Mouse (Mus musculus) limb, embryonic 11.5 days (tissue): ENCODE data around the gene Slc12a8. TPM values are rescaled to one million over a fixed set of nuclear protein-coding genes. Genes with fewer than 3 reads are reported as not detected.

Experiments
- ATAC-seq: fragments of 200-750 bp; cut with Nextera tagmentation; 2 replicates; pipeline ENCODE4 v1.8.0; 2017; ENCODE audit warnings: low read depth; ENCODE audit not compliant: insufficient number of reproducible peaks, low FRiP score, low TSS enrichment
- DNase-seq: peaks from one replicate; pipeline ENCODE4 v3.0.0-alpha.2; 2015; ENCODE audit warnings: low spot score
- H3K27ac ChIP-seq: fragments of 300-500 bp; sonication (generic); replicated peaks from 2 replicates; pipeline ENCODE4 v1.5.1; 2014; ENCODE audit warnings: low read depth, mild to moderate bottlenecking, low read length
- H3K27me3 ChIP-seq: fragments of 300-500 bp; sonication (generic); 2 replicates; pipeline ENCODE4 v1.6.1; 2014; ENCODE audit warnings: mild to moderate bottlenecking, low read length, mixed read lengths; ENCODE audit not compliant: control insufficient read depth, insufficient read depth
- H3K36me3 ChIP-seq: fragments of 300-500 bp; sonication (generic); 2 replicates; pipeline ENCODE4 v1.6.1; 2014; ENCODE audit warnings: mild to moderate bottlenecking, low read length, moderate library complexity, mixed read lengths; ENCODE audit not compliant: control insufficient read depth, insufficient read depth
- H3K4me1 ChIP-seq: fragments of 300-500 bp; sonication (generic); 2 replicates; pipeline ENCODE4 v1.6.1; 2014; ENCODE audit warnings: low read length, mixed read lengths; ENCODE audit not compliant: control insufficient read depth, insufficient read depth
- H3K4me2 ChIP-seq: fragments of 300-500 bp; sonication (generic); 2 replicates; pipeline ENCODE4 v1.6.1; 2014; ENCODE audit warnings: low read depth, mild to moderate bottlenecking, moderate library complexity; ENCODE audit not compliant: severe bottlenecking
- H3K4me3 ChIP-seq: fragments of 300-500 bp; sonication (generic); 2 replicates; pipeline ENCODE4 v1.5.1; 2014; ENCODE audit warnings: low read depth, low read length
- H3K9ac ChIP-seq: fragments of 300-500 bp; sonication (generic); 2 replicates; pipeline ENCODE4 v1.6.1; 2014; ENCODE audit warnings: mild to moderate bottlenecking, low read length
- H3K9me3 ChIP-seq: fragments of 300-500 bp; sonication (generic); 2 replicates; pipeline ENCODE4 v1.6.1; 2016; ENCODE audit warnings: low read length; ENCODE audit not compliant: control insufficient read depth
- WGBS: fragments of 180-500 bp; shearing (Covaris S2); extraction: QIAGEN DNeasy Blood & Tissue Kit; methylation state at CpG from one replicate; pipeline ENCODE4 v1.1.7; 2014; 5-methylcytosine and 5-hydroxymethylcytosine counted together
- polyA plus RNA-seq: library from polyadenylated mRNA; unstranded; fragments of >200 nt; fragmentation: Nextera tagmentation; extraction: Ambion mirVana; gene quantifications from 2 replicates; pipeline ENCODE4 v1.2.1, GENCODE M21; 2014

Slc12a8 gene
- 0.43 and 0.49 TPM in 2 replicates for polyA plus RNA-seq

DNA sequence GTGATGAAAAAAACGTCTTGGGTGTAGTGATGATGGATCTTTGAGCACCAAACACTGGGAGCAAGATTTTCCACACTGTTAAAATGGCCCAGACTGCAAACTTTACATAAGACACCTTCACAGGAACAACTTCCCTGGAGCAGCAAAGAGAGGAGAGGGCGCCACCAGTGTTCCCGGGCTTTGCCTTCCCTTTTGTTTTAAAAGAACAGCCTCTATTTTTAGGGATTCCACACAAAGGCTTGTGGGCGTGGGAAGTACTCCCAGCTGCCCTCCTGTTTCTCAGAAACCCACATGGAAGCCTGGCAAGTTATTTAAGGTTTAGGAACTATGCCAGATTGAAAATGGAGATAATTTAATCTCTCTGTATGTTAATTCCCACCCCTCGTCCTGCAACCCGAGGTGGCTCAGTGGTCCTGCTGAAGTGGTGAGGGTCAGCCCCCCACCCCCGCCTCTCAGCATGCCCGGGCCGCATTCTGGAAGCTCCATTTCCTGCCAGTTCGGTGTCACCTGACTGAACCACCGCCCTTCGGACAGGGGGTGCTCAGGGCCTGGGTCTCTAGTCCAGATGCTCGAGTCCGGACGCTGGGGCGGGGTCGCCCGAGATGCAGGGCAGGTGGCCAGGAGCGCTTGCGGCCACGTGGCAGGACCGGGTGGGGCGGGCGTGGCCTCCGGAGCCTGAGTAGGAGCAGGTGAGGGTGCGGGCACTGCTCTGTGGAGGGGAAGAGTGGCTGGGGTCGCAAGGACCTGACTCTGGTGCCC, at the start of gene Slc12a8:
Slc12a8 (plus strand) TSS at position 522 of the 759 bp plus-strand sequence.
- no peaks in the 10 kb centered on the region for H3K9me3 ChIP-seq
- peak within 1 kb of the TSS; percentile 18; the same call in 1 of the 2 replicates for H3K4me3 ChIP-seq
- H3K4me2 ChIP-seq = peak within 1 kb of the TSS; percentile 52
- peaks cover 5% of the 10 kb centered on the region for H3K4me1 ChIP-seq
- ATAC-seq (0 out of 2 replicates have a peak, but pooled peaks have one; percentile 54), DNase-seq (peak; percentile 62)
- no peak within 1 kb of the TSS for H3K27ac ChIP-seq
- no peaks in the 10 kb centered on the region for H3K36me3 ChIP-seq
- WGBS = 6% methylated on average over 27 of the region's 27 CpGs
- no peaks in the 10 kb centered on the region for H3K27me3 ChIP-seq
- H3K9ac ChIP-seq = peak within 1 kb of the TSS; percentile 43

DNA sequence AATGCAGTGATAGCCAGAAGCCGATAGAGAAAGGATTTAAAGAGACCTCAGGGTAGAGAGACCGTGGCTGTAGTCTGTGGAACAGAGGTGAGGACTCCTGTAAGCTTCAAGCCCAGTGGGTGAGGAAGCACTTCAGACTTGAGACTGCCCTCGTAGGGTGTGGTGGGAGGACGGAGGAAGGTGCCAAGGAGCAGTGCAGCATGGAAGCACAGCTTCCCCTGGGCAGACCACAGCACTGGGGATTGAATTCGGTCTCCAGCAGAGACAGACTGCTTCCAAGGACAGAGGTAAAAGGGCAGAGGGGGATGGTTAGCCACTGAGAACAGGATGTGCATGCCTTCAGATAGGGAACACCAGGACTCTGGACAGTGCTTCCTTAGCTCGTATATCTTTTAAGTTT, 49.7 kb upstream of the Slc12a8 start:
- no peak for DNase-seq
- Histone ChIP-seq H3K4me1 (no peaks in the 10 kb centered on the region), H3K9ac (no peak overlapping the region), H3K4me2 (no peak overlapping the region), H3K27me3 (no peaks in the 10 kb centered on the region), H3K36me3 (peaks cover 4% of the 10 kb centered on the region), H3K27ac (no peak overlapping the region), H3K9me3 (no peaks in the 10 kb centered on the region), H3K4me3 (no peak overlapping the region)
- 84% methylated on average over 6 of the region's 6 CpGs for WGBS
- ATAC-seq = no peak

DNA sequence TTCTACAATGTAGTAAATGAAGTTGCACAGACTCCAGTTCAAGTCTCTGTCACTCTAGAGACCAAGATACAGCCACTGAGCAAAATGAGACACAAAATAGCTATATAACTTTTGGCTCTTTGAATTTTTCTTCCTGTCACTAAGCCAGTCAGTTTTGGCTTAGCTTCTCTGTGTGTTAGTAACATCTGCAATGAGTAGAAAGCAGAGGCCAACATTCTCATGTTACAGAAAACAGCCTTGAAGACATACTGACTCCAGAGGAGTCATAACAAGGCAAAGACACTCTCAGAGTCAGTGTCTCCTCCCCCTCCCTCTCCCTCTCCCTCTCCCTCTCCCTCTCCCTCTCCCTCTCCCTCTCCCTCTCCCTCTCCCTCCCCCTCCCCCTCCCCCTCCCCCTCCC, 47.2 kb upstream of the Slc12a8 start:
- DNase-seq (no peak), ATAC-seq (no peak)
- H3K4me2 ChIP-seq = no peak overlapping the region
- no peaks in the 10 kb centered on the region for H3K9me3 ChIP-seq
- no peak overlapping the region for H3K4me3 ChIP-seq
- H3K36me3 ChIP-seq = peaks cover 4% of the 10 kb centered on the region
- no peak overlapping the region for H3K9ac ChIP-seq
- H3K4me1 ChIP-seq = no peaks in the 10 kb centered on the region
- no peak overlapping the region for H3K27ac ChIP-seq
- no peaks in the 10 kb centered on the region for H3K27me3 ChIP-seq

DNA sequence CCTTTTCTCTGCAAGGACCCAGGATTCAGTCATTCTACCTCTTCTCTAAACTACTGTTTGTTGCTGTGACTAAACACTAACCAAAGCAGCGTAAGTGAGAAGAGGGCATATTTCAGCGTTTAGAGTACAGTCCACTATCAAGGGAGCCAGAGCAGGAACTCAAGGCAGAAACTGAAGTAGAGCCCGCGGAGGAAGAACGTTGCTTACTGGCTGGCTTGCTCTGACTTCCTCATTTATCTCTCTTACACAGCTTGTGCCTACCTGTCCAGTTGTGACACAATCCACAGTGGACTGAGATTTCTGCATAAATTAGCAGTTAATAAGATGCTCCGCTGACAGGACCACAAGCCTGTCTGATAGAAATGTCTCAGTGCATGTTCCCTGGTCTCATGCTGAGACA, 42.7 kb upstream of the Slc12a8 start:
- peaks cover 8% of the 10 kb centered on the region for H3K36me3 ChIP-seq
- DNase-seq = no peak
- H3K9ac ChIP-seq = no peak overlapping the region
- H3K27me3 ChIP-seq = no peaks in the 10 kb centered on the region
- ATAC-seq = no peak
- H3K9me3 ChIP-seq = no peaks in the 10 kb centered on the region
- H3K4me3 ChIP-seq = no peak overlapping the region
- 96% methylated on average over 6 of the region's 6 CpGs for WGBS
- H3K4me1 ChIP-seq = no peaks in the 10 kb centered on the region
- no peak overlapping the region for H3K4me2 ChIP-seq
- H3K27ac ChIP-seq = no peak overlapping the region

DNA sequence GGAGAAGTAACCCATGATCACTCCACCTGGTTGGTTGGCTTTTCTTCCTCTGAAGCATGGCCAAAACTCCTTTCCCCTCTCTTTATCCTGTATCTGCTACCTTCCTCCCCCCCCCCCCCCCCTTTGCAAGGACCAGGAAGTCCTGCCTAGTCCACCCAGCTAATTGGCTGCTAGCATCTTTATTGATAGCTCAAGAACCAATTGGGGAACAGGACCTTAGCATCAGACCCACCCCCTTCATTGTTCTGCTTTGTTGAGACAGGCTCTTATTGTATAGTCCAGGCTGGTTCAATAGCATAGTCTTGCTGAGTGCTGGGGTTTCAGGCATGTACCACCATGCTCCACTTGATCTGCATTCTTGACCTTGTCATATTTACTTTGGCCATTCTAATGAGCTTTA, 37.2 kb upstream of the Slc12a8 start:
- Histone ChIP-seq H3K9me3 (no peaks in the 10 kb centered on the region), H3K27ac (no peak overlapping the region), H3K4me1 (no peaks in the 10 kb centered on the region), H3K27me3 (no peaks in the 10 kb centered on the region), H3K4me2 (no peak overlapping the region), H3K9ac (no peak overlapping the region), H3K36me3 (peaks cover 6% of the 10 kb centered on the region), H3K4me3 (no peak overlapping the region)
- DNase-seq (no peak), ATAC-seq (no peak)

DNA sequence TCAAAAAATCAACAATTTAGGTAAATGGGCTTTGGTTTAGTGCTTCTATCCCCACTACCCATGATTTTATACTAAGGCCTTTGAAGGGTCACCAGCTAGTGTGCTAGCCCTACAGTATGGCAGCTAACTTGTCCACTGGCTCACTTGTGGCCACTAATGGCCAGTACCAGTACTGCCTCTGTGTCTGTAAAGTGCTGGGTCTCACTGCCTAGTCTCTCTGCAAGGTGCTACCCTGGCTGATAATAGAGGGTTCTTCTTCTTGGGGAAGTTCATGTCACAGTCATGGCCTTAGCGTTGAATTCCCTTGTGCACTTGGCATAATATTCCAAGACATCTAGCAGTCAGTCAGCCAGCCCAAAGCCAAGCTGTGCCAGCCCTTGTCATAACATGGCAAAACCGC, 36.0 kb upstream of the Slc12a8 start:
- Histone ChIP-seq H3K4me1 (no peaks in the 10 kb centered on the region), H3K27me3 (no peaks in the 10 kb centered on the region), H3K9me3 (no peaks in the 10 kb centered on the region), H3K27ac (no peak overlapping the region), H3K4me2 (no peak overlapping the region), H3K9ac (no peak overlapping the region), H3K36me3 (peaks cover 2% of the 10 kb centered on the region), H3K4me3 (no peak overlapping the region)
- ATAC-seq = no peak
- DNase-seq = peak; percentile 34
- 94% methylated on average over 2 of the region's 2 CpGs for whole genome bisulfite sequencing

DNA sequence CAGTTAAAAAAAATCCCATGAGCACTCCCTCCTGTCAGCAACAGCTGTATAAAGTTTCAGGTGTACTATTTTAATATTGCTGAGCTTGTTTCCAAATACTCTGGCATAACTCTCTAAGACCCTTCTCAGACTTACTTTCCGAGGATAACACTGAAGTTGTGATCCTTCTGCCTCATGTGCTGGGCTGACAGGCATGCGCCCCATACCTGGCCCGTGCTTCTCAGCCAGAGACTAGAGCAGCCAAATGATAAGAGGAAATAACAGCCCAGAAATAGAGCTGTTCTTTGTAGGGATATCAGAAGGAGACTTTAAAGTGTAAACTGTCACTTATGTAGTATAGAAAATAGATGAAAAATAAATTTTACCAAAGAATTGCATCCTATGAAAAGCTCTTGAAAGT, 34.8 kb upstream of the Slc12a8 start:
- Histone ChIP-seq H3K27me3 (no peaks in the 10 kb centered on the region), H3K4me3 (no peak overlapping the region), H3K4me2 (no peak overlapping the region), H3K4me1 (no peaks in the 10 kb centered on the region), H3K27ac (no peak overlapping the region), H3K9me3 (no peaks in the 10 kb centered on the region), H3K36me3 (no peaks in the 10 kb centered on the region; the same call in 1 of the 2 replicates), H3K9ac (no peak overlapping the region)
- ATAC-seq = no peak
- DNase-seq = no peak
- WGBS = 92% methylated on average over 3 of the region's 3 CpGs

DNA sequence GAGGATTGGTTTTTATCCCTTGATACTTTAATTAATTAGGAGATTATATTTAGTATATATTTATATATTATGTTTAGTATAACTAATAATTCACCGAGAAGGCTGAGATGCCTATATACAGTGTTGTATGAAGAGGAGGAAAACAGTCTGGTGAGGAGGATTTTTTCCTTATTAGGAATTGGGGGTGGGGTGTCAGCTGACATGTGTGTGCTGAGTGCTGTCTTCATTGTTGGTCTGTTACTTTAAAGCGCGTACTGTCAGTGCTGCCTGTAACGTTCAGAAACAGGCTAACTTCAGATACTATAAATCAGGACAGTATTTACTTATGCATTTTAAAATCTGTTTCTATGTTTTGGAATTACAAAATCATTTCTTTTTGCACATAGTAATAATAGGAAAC, 29.4 kb upstream of the Slc12a8 start:
- DNase-seq (no peak), ATAC-seq (no peak)
- no peak overlapping the region for H3K9ac ChIP-seq
- no peaks in the 10 kb centered on the region for H3K27me3 ChIP-seq
- peaks cover 7% of the 10 kb centered on the region for H3K36me3 ChIP-seq
- 82% methylated on average over 4 of the region's 4 CpGs for WGBS
- H3K4me1 ChIP-seq = no peaks in the 10 kb centered on the region
- H3K4me3 ChIP-seq = no peak overlapping the region
- no peaks in the 10 kb centered on the region for H3K9me3 ChIP-seq
- no peak overlapping the region for H3K4me2 ChIP-seq
- H3K27ac ChIP-seq = no peak overlapping the region

DNA sequence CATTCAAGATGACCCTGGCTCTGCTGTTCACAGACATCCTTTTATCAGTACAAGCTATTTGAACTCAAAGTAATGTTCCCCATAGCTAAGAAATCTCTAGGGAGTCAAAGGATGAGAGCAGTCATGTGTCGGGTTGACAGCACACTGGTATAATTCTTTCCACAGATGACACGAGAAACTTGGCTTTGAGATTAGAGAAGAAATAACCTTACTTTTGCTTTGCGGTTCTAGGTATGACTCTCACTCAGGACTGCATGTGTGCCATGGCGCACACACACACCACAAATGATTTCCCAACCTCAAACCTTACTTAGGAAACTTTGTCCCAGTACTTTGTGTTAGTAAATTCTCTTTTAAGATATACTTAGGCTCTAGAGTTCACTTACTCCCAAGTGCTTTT, 22.8 kb upstream of the Slc12a8 start:
- Histone ChIP-seq H3K9me3 (no peaks in the 10 kb centered on the region), H3K9ac (no peak overlapping the region), H3K4me3 (no peak overlapping the region), H3K4me1 (no peaks in the 10 kb centered on the region), H3K27ac (no peak overlapping the region), H3K27me3 (no peaks in the 10 kb centered on the region), H3K4me2 (no peak overlapping the region), H3K36me3 (peaks cover 8% of the 10 kb centered on the region)
- ATAC-seq = no peak
- 96% methylated on average over 4 of the region's 4 CpGs for WGBS
- no peak for DNase-seq
